Mouse (Mus musculus) neural tube, embryonic 10.5 days (tissue): ENCODE measurements around the gene Ctnna2.

Experiments
- DNase-seq: peaks from one replicate; pipeline ENCODE4 v3.0.0-alpha.2; 2017; ENCODE audit warnings: low spot score; ENCODE audit errors: extremely low spot score

Ctnna2 gene

DNA sequence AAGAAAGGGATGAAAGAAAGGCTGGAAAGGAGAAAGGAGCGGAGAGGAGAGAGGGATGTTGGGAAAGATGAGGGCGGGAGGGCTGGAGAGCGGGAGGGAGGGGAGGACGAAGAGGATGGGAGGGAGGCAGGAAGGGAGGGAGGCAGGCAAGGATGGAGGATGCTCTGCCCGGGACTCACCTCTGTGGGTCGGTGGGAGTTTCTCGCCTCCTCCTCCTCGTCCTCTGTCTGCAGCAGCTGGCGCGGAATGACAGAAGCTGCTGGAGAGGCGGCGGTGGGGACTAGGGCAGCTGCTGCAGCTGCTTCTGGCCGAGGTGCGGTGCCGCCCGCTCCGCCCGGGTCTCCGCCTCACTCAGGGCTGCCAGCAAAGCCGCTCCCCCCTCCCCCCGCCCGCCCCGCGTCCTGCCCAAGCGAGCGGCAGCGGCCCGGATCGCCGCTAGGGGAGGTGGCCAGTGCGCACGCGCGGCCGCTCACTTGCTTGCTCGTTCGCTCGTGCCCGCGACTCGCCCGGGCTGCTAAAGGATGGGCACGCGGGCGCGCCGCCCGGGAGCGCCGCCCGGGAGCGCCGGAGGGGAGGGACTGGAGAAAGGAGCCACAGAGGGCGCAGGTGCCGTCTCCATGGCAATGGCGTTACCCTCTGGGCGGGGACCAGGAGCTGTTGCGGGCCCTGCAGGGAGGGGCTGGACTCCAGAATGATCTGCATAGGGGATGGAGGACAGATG is at the start of gene Ctnna2:
TSS of gene Ctnna2 (minus strand) at position 459 of the 721 bp plus-strand sequence.
- peak; percentile 95 for DNase-seq

DNA sequence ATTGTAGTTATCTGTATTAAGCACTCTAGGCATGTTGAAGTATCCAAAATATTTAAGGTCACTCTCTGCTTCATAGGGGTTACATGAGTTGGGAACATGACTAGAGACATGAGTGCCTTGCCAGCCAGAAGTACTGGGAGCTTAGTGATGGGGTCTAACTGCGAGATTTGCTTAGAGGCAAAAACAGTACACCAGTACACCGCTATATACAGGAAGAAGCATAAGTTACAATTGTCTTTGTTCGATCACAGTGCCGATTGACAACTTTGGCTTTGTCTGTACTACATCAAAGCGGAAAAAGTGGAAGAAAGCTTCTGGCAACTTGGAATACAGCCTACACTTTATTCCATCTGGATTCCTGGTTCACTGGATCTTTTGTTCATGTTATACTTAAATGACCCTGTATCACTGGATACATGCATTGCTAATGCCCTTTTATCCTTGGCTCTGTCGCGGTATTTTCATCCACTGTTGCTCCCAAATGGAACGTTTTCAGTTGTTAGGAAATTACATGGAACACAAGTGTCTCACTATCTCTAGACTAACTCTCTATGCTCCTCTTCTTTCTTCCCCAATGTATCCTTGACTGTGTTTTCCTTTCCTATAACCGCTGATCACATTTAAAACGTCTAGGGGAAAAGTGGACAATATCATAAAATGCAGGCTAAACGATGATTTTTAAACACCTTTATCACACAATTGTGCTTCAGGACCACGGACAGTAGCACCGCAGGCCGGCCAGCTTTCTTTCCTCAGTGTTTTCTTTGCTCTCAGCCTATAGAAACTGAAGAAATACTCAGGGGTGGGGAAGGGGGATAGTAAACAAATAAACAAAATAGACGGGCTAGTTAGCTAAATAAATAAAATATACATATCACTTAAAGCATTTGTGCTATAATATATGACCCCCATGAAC is 896 bp upstream of the Ctnna2 start:
- no peak for DNase-seq

DNA sequence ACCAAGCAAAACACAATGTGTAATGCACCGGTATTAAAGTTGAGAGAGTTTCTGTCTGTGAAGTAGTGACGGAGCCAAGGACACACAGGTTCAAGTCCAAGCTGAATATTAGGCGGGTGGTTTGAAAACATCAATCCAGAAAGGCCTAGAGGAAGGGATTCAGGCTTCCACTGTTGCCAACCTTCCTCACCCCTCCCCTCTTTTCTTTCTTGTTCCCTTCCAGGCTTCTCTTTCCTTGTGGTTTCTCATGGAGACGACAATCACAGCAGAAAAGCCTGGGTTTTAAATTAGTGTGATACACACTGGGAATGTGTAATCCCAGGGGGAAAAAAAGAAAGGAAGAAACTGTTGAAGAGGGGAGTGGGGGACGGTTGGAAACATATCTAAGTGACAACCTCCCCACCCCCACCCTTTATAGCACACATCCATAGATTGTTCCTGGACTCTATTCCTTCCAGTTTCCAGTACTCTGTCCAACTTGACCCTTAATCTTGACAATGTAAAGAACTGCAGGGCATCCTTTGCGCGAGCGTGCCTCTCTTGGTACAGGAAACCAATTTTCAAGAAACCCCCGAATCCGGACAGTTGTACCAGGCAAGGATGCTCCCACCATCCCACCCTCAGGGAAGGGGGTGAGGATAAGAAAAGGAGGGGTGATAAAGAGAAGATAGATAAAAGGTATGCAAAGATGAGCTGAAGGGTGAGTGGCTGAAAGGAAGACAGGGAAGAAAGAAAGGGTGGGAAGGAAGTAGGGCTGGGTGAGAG is 841 bp downstream of the Ctnna2 start:
- no peak for DNase-seq

DNA sequence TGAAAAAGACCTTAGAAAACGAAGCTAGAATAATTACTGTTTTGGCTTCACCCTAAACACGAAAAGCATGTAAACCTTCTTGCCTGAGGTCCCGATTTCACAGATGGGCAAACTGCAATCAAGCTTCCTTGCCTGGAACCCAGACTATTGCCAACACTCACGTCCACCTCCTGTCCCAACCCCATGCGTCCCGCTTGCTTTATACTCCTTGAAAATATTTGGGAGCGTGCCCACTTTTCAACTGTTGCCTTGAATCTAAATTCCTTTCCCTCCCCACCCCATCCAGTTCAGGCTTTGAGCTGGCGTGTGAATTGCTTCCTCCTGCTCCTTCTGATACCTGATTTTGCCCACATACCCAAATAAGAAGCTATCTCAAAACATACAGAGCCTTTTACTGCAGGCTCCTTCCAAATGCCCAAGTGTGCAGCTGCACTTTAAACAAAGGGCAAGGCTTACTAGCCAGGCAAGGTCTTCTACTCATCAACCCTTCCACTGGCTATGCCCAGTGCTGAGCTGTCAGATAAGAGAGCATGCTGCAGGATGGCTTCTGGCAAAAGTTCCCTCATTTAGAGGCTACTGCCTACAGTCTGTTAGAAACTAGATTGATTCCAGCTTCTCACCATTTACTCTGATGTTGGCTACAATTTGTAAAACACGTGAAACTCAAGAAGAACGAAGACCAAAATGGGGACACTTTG is 8.8 kb downstream of the Ctnna2 start:
- no peak for DNase-seq

DNA sequence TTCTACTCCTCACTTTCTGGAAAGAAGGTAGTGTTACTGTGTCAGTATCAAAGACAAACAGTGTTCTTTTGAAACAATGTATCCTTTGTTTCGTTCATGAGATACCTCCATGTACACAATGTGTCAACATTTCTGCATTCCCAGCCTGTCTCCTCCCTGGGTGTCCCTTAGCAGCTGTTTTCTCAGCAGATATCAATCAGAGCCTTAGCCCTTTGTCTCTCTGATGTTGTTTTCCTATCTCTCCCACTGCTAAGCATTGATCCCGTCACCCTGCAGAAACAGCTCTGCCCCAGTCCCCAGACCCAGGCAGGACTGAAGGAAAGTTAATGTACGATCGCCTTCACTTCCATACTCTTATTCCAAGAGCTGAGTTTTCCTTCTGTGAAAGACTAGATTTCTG is 9.7 kb downstream of the Ctnna2 start:
- no peak for DNase-seq

DNA sequence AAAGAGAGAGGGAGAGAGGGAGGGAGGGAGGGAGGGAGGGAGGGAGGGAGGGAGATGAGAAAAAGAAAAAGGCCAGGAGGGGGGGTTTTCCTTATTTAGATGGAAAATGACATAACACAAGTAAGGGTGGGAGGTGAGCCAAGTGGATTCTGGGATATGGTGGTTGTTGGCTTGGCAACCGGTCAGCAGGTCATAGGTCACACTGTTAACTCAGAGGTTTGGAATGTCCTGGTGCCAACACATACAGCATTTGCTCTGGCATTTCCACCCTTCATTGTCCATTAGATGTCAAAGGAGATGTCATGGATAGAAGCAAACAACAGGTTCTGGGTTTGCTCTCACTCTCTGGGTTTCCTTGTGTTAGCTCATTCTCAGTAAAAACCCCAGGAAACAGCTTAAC is 17.5 kb downstream of the Ctnna2 start:
- DNase-seq, result no peak

DNA sequence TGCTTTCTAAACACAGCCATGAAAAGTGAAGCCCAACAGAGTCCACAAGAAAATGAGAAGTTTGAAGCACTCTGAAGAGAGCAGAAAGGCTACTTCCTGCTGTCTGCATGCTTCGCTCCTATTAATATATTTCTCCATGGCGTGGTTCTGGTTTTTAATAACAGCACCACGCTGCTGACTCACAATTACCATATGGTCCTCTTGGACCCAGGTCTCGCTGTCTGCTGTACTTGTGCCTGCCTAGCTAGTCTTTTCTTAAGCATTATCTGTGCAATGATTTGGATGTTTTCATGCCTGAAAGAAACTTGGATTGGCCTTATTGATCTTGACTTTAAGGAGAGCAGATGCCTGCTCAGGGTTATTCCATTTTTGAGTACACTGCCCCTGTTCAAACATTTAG is 28.2 kb downstream of the Ctnna2 start:
- DNase-seq, result no peak

DNA sequence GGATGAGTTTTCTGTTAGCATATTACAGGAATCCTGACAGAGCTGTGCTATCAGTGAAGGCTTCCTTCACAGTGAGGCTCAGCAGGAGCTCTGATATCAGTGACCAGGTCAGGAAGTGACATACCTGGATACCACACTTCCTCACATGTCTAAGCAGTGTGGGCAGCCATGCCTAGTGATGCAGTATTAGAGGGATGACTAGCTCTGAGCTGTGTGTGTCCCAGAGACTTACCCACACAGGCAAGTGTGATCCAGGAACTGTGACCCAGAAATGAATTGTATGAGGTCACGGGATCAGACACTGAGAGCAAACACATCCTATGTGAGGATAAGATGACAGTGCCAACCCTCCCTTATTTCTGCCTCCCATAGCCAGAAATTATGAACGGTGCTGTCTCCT is 28.8 kb downstream of the Ctnna2 start:
- DNase-seq, result no peak

DNA sequence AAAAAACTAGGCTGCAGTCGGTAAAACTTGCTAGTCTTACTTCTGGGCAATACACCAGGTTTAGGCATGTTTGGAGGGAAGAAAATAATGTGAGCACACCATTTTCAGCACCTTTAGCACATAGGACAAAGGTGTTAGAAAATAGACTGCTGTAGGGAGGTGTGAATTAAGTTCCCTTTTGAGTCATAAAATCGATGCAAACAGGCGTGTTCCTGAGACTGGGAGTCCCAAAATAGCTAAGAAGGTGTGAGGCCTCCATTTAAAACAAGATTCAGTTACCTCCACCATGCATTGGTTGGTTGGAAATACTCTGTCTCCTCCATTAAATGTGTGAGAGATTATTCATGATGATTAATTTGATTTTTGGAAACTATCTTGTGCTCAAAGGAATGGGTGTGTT is 50.1 kb downstream of the Ctnna2 start:
- no peak for DNase-seq

DNA sequence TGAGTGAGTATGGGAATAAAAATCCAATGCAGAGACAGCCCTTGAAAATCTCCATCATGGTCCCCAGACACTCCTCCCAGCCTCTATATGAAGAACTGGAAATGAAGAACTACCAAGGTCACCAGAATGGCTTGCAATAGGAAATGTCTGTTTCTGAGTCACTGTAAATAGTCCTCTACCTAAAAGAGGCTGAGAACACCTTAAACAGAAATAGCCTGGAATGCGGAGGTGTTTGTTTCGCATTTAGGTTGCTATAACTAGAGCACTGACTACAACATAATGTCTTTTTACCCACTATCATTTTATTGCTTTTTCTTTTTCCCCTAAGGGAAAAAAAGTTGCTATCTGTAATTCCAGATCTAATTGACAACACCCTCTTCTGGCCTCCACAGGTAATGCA is 106.3 kb downstream of the Ctnna2 start:
- no peak for DNase-seq

DNA sequence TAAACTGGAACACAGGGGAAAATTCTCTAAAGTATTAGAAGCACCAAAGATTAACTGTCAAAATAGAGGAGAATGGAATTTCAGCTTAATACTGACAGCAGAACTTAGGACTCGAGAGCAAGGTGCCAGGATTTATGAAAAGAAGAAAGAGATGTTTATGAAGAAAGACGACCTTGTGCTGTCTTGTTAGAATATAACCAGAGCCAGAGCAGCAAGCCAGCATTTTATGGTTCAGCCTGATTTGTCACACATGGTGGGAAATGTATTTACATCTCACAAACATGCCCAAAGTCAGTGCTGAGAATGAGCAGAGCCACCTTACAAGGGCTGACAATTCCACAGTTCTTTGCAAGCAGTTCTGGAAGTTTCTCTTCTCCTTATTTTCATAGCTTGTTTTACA is 110.2 kb downstream of the Ctnna2 start:
- DNase-seq, result no peak

DNA sequence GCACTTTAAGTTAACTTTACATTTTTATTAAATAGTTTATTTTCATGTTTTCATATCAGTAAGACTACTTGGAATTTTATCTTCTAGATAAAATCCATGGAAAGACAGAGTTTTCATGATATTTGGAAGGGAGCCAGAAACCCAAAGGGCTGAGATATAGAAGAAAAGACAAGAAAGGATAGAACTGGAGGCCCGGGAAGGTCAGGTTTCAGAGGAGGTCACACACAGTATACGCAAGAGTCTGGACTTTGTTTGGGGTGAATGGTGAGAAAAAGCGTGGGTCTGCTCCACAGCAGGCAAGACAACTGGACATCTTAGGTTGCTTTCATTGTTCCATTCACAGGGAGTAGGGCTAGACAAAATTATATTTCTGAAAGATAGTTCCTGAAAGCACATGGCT is 111.4 kb downstream of the Ctnna2 start:
- no peak for DNase-seq

DNA sequence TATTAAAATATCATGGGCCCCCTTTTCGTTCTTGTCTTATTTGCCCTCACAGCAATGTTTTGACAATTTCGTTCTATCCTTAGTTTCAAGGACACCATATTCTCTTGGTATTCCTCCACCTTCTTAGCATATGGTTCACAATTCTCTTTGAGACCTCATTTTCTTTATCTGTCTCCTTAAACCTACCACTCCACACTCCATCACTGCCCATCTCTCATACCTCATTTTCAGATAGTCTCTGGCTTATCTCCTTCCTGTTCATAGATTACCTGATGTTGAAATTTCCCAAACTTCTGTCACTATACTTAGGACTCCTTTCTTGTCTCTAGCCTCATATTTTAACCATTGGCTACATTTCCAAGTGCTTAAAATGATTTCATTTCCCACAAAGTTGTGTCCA is 116.1 kb downstream of the Ctnna2 start:
- no peak for DNase-seq

DNA sequence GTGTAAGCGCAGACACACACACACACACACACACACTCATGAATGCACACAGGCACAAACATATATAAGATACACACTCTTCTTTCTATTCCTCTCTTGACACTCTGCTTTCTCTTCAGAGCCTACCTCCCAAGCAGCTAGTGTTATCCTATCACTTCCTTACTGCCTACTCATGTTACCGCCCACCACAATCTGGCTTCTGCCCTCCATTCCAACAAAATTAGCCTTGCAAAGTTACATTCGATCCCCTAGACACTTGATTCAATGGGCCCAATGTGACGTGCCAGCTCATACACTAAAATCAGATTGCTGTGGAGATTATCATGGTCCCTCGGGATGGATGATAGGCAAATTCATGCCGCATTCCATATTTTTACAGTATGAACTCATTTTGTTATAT is 116.7 kb downstream of the Ctnna2 start:
- no peak for DNase-seq

DNA sequence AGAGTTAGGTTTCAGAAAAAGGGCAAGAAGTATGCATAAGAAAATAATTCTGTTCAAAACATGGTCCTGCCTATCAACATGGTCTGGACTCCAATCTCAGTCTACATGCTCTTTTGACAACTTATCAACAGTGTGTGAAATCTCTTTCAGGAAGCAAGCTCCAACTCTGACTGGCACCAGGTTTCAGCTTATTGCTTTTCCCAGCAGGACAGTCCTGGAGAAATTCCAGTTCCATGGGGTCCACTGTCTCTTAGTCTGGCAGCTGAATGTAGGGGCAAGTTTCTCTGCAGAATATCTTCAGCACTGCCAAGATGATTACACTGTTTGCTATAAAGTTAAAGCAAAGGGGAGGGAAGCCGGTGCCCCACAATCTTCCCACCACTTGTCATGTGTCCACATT is 130.1 kb downstream of the Ctnna2 start:
- DNase-seq, result no peak

DNA sequence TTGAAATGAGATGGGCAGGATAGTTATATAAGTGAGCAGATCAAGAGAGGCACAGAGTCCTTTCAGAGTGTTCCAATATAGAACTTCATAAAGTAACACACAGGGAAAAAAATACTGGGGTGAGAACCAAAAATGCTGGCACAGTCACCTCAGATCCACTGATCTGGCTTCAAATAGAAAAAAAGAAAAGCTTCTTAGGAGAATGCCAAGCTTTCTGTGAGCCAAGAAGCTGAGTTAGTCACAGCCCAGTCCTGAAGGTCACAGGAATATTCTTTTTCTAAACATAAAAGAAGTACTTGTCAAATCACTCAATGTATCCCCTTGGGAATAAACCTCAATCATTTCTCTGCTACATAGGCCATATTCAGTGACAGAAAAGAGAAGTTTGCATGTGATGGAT is 130.7 kb downstream of the Ctnna2 start:
- DNase-seq, result no peak

DNA sequence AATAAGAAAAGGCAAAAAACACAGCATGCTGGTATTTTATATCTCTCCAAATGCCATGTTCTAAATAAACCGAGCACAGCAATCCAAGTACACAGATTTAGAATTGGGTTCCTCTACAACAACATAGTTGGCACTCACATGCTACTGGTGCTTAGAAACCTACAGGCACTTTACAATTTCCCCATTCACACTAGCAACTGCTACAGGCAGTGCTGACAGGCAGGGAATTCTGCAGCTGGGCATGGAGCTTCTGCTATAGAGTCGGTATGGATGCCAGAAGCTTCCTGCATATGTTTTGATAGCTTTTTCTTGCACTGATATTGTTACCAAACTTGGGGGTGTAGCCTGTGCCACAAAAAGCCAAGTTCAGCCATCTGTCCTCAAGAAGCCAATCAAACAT is 131.8 kb downstream of the Ctnna2 start:
- DNase-seq, result no peak

DNA sequence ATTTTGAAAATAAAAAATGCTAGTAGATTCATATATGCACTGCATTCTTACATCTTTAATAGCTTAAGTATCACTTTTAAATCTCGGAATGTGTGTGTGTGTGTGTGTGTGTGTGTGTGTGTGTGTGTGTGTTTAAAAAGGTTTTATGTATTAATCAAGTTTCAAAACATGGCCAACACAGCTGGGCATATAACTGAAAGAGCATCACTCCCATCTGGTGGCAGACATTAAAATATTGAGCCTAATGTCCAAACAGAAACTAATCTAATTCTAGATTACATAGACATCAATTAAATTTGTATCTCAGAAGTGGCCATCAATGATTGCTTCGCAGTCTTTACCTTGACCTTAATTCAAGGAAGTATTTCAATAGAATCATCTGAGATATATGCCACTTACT is 140.4 kb downstream of the Ctnna2 start:
- DNase-seq, result no peak

DNA sequence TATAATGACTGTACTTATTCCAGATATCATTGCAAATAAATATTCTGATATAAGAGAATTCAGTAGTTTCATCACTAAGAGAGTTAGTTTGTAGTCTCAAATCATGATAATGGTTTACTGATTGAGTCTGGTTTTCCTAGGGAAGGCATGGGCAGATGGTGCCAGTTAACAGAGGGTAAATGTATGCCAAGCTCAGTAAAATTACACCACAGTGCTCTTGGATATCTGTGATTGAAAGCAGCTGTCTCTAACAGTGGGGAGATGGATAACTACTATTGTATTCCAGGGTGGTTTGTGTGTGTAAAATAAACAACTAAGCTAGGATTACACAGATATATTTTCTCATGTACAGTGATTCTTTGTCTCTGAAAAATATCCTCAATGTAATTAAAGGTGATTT is 140.8 kb downstream of the Ctnna2 start:
- no peak for DNase-seq

DNA sequence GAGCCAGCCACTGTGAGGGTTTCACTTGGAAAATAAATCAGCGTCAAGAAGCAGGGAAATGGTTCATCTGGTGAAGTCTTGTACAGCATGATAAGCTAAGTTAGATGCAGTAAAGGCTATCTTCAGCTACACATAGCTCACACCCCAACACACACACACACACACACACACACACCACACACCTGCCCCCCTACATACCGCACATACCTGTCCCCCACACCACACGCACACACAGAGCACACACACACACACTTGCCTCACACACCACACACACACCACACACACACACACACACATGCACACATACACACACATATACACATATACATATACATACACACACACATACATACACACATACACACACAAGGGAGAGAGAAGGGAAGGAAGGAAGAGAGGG is 142.0 kb downstream of the Ctnna2 start:
- no peak for DNase-seq

DNA sequence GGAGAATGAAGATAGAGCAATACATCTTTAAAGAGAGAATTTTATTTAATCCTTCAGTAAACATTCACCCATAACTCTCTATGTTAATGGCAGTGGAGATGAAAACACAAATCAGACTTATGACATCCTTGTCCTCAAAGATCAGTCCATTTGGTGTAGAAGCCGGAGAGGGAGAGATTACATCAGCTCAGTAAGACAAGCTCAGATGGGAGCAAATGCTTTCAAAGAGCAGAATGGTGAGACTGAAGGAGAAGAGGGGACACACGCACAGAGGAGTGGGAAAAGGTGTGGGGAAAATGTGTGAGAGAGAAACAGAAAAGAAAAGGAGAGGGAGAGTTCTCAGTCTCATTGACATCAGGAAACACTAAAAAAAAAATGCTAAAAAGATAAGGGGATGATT is 144.8 kb downstream of the Ctnna2 start:
- no peak for DNase-seq
